ENCODE assay signal across 22 mouse cellular contexts in the genomic region with DNA sequence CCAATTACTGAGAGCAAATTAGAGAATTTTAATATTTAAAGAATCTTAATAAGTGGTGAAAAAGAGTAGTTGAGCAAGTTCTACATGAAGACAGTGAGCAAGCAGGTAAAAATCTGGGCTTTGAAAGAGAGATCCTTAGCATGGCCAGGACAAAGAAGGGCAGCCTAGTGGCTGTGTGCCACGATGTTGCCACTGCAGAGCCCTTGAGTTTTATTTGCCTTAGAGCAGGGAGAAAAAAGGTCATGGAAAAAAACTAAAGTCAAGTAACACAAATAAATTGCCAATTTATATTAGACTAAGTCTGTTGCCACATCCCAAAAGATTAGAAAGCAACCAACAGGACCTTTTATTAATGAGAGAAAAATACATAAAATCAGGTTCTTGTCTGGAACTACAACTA. TPM values are rescaled to one million over a fixed set of nuclear protein-coding genes. Genes with fewer than 3 reads are reported as not detected.
A peak's percentile ranks its signal among the peaks of the same experiment; 100 is the strongest.
DNase-seq lines count a peak whose midpoint lies in the region; ATAC-seq and TF ChIP-seq lines count a peak whose summit lies in the region.
"Had no signal": no experiment of that assay in that cellular context is flagged by ENCODE, and none has a peak within 500 bp of the region (broad histone marks: within the 10 kb centered on the region; RNA-seq: fewer than 3 reads in every experiment).

No protein-coding gene starts in this region.

- no peak overlapping the region for H3K27ac ChIP-seq in lung, postnatal 0 days (ENCODE audit: low read length)
- H3K27ac ChIP-seq: heart, embryonic 15.5 days; hindbrain, embryonic 14.5 days; limb, embryonic 12.5 days; liver, embryonic 12.5 days; lung, embryonic 15.5 days; midbrain, embryonic 13.5 days had no signal

- no peak overlapping the region for H3K4me2 ChIP-seq in lung, postnatal 0 days (replicated peaks; ENCODE audit: low read depth, low read length)
- H3K4me2 ChIP-seq: heart, embryonic 15.5 days; hindbrain, embryonic 14.5 days; limb, embryonic 12.5 days; liver, embryonic 12.5 days; lung, embryonic 15.5 days; midbrain, embryonic 13.5 days had no signal

- no peaks in the 10 kb centered on the region for H3K27me3 ChIP-seq in lung, postnatal 0 days (replicated peaks; ENCODE audit: insufficient read depth, low read length)
- H3K27me3 ChIP-seq: heart, embryonic 15.5 days; limb, embryonic 12.5 days; liver, embryonic 12.5 days; lung, embryonic 15.5 days; megakaryocyte, embryonic 14.5 days; midbrain, embryonic 13.5 days had no signal

- peak; percentile 49 for DNase-seq in adrenal gland, adult 8-10 months
- no peak for DNase-seq in adrenal gland, postnatal 4 days (ENCODE audit: low spot score in 2 of 2)
- peak; percentile 4 for DNase-seq in kidney, postnatal 14 days
- no peak for DNase-seq in kidney, adult 18-20 months
- DNase-seq in lung, postnatal 0 days (ENCODE audit: low spot score) = peak; percentile 57
- no peak for DNase-seq in cerebellum, adult 11 months
- DNase-seq: cerebellum, postnatal 10 days; forebrain, postnatal 0 days; gastrocnemius, postnatal 25 days; heart, postnatal 4 days; kidney, postnatal 10 days; layer of hippocampus, postnatal 36 days; thymus, adult 2 months; thymus, postnatal 4 days had no signal

- peak; percentile 12; the same call in 1 of the 2 replicates for TF ChIP-seq EP300 in lung, postnatal 0 days (IDR thresholded peaks at IDR 0.05)

- no peaks in the 10 kb centered on the region for H3K4me1 ChIP-seq in lung, postnatal 0 days (ENCODE audit: insufficient read depth, low read depth, low read length)
- H3K4me1 ChIP-seq: heart, embryonic 15.5 days; limb, embryonic 12.5 days had no signal

- no peak for TF ChIP-seq CTCF in lung, postnatal 0 days (IDR thresholded peaks at IDR 0.05)

- H3K9ac ChIP-seq in lung, postnatal 0 days (replicated peaks; ENCODE audit: low read depth) = no peak overlapping the region
- H3K9ac ChIP-seq: forebrain, postnatal 0 days; heart, embryonic 15.5 days; hindbrain, embryonic 14.5 days; limb, embryonic 12.5 days; liver, embryonic 12.5 days; lung, embryonic 15.5 days; midbrain, embryonic 13.5 days had no signal

- ATAC-seq in lung, postnatal 0 days = peak; percentile 75
- ATAC-seq in inflammation-experienced regulatory T-cells, adult 6 months = no peak
- ATAC-seq: forebrain, postnatal 0 days; liver, embryonic 12.5 days; midbrain, embryonic 13.5 days had no signal

- H3K36me3 ChIP-seq in lung, postnatal 0 days (ENCODE audit: insufficient read depth, low read length) = peaks cover 6% of the 10 kb centered on the region; the same call in 1 of the 2 replicates

- no peaks in the 10 kb centered on the region for H3K9me3 ChIP-seq in lung, postnatal 0 days (ENCODE audit: low read length)
- H3K9me3 ChIP-seq: heart, embryonic 15.5 days; limb, embryonic 12.5 days; liver, embryonic 12.5 days; lung, embryonic 15.5 days; megakaryocyte, embryonic 14.5 days; midbrain, embryonic 13.5 days had no signal

- H3K4me3 ChIP-seq in lung, postnatal 0 days (ENCODE audit: low read depth, low read length) = no peak overlapping the region
- H3K4me3 ChIP-seq: heart, embryonic 15.5 days; limb, embryonic 12.5 days; liver, embryonic 12.5 days; lung, embryonic 15.5 days; megakaryocyte, embryonic 14.5 days; midbrain, embryonic 13.5 days had no signal

- 74% methylated on average over 1 of the region's 1 CpGs for WGBS in lung, postnatal 0 days

RNA-seq across cellular contexts. Expression of a gene that starts 6.3 kb away (rescaled TPM):
- total RNA-seq in adrenal gland, adult 8-10 months (2022) = 10 to 100 TPM; 30.5 to 38.8 (median 32.9) TPM
- 10 to 100 TPM; 27.8 to 29.3 TPM for total RNA-seq in adrenal gland, postnatal 4 days (2021)
- 45.9 and 51.3 TPM in 2 replicates for polyA plus RNA-seq in lung, postnatal 0 days (2015; fragmentation: Nextera tagmentation; extraction: Ambion mirVana)
- polyA plus RNA-seq in inflammation-experienced regulatory T-cells, adult 6 months (2017; shearing (Covaris generic)) = 10 to 100 TPM; 36.9 to 46.5 (median 40.2) TPM

Comparison
In these comparisons a context has a peak if more than half of its experiments do, and no peak if none do; other contexts are left out.
1. DNase-seq: peak in adrenal gland, adult 8-10 months (single experiment), kidney, postnatal 14 days (single experiment) and lung, postnatal 0 days (single experiment); none in adrenal gland, postnatal 4 days (0 of 2), kidney, adult 18-20 months (single experiment) and cerebellum, adult 11 months (single experiment).